Mouse (Mus musculus): ENCODE measurements around the gene Fam3c.

DNA sequence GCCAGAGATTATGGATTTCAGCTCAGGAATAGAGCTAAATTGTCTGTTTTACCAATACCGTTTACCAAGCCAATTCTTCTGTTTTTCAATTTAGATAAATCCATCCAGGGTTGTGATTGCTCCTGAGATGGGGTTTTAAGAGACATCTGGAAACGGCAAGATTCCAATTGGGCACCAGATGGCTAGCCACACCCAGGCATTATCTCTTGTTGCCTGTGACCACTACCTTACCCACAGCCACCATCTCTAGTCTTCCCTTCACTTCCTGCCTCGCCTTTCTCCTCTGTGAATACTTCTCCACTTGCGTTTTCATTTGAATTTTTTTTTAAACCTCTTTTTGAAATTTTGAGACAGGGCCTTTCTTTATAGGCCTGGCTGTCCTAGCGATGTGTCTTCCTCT, 46.0 kb upstream of the Fam3c start:
- TF ChIP-seq EP300 (IDR thresholded peaks at IDR 0.05; ENCODE audit: low read depth) (no peak), CTCF (IDR thresholded peaks at IDR 0.05; ENCODE audit: low read depth) (no peak)
